Mouse (Mus musculus) fat pad, adult 2 months (tissue): Measurements from ENCODE around the gene Ttc7b.

ENCODE experiments used
- DNase-seq: peaks from one replicate; pipeline ENCODE4 v3.0.0-alpha.2; 2011; ENCODE audit warnings: low read depth, low spot score; ENCODE audit errors: extremely low read depth

The Ttc7b gene

GRCm38 (mm10) chr12:100391890-100392289 lies 128.7 kb downstream of the Ttc7b start:
- no peak for DNase-seq

GRCm38 (mm10) chr12:100389878-100390710 lies 130.5 kb downstream of the Ttc7b start:
- DNase-seq, result no peak

GRCm38 (mm10) chr12:100386259-100386658 lies 134.4 kb downstream of the Ttc7b start:
- DNase-seq, result no peak

- DNase-seq, result no peak
Observed at GRCm38 (mm10) chr12:100382526-100382925, 138.1 kb downstream of the Ttc7b start.

GRCm38 (mm10) chr12:100381941-100382340 lies 138.7 kb downstream of the Ttc7b start:
- DNase-seq, result no peak

- DNase-seq, result no peak
Observed at GRCm38 (mm10) chr12:100380697-100381291, 139.8 kb downstream of the Ttc7b start.

GRCm38 (mm10) chr12:100379833-100380232 lies 140.8 kb downstream of the Ttc7b start:
- DNase-seq, result no peak

GRCm38 (mm10) chr12:100378266-100378665 lies 142.4 kb downstream of the Ttc7b start:
- DNase-seq, result no peak

GRCm38 (mm10) chr12:100377791-100378190 lies 142.8 kb downstream of the Ttc7b start:
- no peak for DNase-seq

GRCm38 (mm10) chr12:100375801-100376200 lies 144.8 kb downstream of the Ttc7b start:
- no peak for DNase-seq

- DNase-seq, result no peak
Observed at GRCm38 (mm10) chr12:100372785-100373184, 147.8 kb downstream of the Ttc7b start.

GRCm38 (mm10) chr12:100372015-100372414 lies 148.6 kb downstream of the Ttc7b start:
- DNase-seq, result no peak

GRCm38 (mm10) chr12:100369786-100370185 lies 150.8 kb downstream of the Ttc7b start:
- no peak for DNase-seq

- no peak for DNase-seq
Observed at GRCm38 (mm10) chr12:100369220-100369619, 151.4 kb downstream of the Ttc7b start.

- DNase-seq, result no peak
Observed at GRCm38 (mm10) chr12:100361330-100361729, 159.3 kb downstream of the Ttc7b start.

GRCm38 (mm10) chr12:100358040-100358620 lies 162.5 kb downstream of the Ttc7b start:
- no peak for DNase-seq

- no peak for DNase-seq
Observed at GRCm38 (mm10) chr12:100356407-100356806, 164.2 kb downstream of the Ttc7b start.

GRCm38 (mm10) chr12:100355565-100355964 lies 165.1 kb downstream of the Ttc7b start:
- DNase-seq, result no peak

- DNase-seq, result no peak
Observed at GRCm38 (mm10) chr12:100353954-100354353, 166.7 kb downstream of the Ttc7b start.

GRCm38 (mm10) chr12:100353075-100353782 lies 167.4 kb downstream of the Ttc7b start:
- DNase-seq, result no peak

- DNase-seq, result no peak
Observed at GRCm38 (mm10) chr12:100352094-100352493, 168.5 kb downstream of the Ttc7b start.
